Mouse (Mus musculus): Measurements from ENCODE around the gene Nanos3.

Gene Nanos3

DNA sequence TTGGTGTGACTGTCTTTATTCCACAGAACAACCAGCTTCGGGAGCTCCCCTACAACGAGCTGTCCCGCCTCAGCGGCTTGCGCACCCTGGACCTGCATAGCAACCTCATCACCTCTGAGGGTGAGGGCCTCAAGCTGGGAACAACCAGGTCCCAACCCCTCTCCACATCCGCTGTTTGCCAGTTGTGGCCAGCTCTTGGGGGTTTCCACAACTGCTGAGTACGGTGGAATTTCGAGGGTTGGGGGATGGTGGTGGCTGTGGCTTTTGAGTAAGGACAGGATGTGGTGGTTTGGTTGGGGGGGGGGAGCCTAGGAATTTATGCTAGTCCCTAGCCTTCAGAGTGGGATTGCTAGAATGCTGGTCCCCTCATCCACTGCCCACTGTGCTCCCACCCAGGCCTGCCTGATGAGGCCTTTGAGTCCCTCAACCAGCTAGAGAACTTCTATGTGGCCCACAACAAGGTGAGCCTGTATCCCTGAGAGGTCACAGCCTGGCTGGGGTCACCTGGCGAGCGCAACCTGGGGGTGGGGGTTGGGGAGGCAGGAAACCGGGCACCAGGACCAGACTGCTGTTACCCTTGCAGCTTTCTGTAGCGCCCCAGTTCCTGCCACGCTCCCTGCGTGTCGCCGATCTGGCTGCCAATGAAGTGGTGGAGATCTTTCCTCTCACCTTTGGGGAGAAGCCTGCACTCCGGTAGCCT is 57.7 kb downstream of the Nanos3 start:
- DNase-seq (ENCODE audit: low spot score in 2 of 2) = no peak

GRCm38 (mm10) chr8:84126742-84127141 is 58.3 kb downstream of the Nanos3 start:
- no peak for DNase-seq (ENCODE audit: low spot score in 2 of 2)

DNA sequence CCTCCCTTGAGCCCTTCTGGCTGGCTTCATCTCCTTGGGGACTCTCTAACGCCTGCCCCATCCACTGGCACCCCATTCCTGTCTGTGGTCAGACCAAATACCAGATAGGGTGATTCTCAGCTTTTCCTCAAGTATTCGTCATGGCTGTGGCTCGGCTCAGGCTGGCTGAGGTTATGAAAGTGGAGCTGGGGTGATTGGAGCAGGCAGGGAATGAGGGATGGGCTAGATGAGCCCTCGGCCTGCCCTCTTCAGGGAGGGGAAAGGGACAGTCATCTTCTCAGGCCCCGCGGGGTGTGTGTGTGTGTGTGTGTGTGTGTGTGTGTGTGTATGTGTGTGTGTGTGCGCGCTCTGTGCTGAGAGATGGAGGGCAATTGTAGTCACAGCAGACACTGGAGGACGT is 59.4 kb downstream of the Nanos3 start, which contains the start of gene Podnl1:
Gene Podnl1 (plus strand): TSS at position 334 of the 400 bp plus-strand sequence.
- DNase-seq (ENCODE audit: low spot score in 2 of 2) = no peak

Measured in right cerebral cortex, adult 2 months (tissue).